Mouse (Mus musculus): ENCODE results near the gene Cast.

GRCm38 (mm10) chr13:74736396-74736795, 72.2 kb downstream of the Cast start:
- TF ChIP-seq POLR2A (IDR thresholded peaks at IDR 0.05; ENCODE audit: insufficient read depth, low read depth, low read length) (no peak), EP300 (IDR thresholded peaks at IDR 0.05; ENCODE audit: insufficient read depth, low read depth, low read length) (no peak)

All from heart, adult 2 months (tissue).